Mouse (Mus musculus): ENCODE measurements around the gene Mmd. TPM values are rescaled to one million over a fixed set of nuclear protein-coding genes. Genes with fewer than 3 reads are reported as not detected.
A peak's percentile ranks its signal among the peaks of the same experiment; 100 is the strongest.

The Mmd gene
- polyA plus RNA-seq, 1 experiment from 2014 or later, result 80.2 TPM

GRCm38 (mm10) chr11:90243300-90243699, 6.0 kb upstream of the Mmd start:
- ATAC-seq (replicated peaks; ENCODE audit: extremely low read depth, insufficient read depth, low FRiP score), result no peak
- no peak overlapping the region for H3K27ac ChIP-seq (ENCODE audit: low read length)
- H3K9ac ChIP-seq (ENCODE audit: low read length), result no peak overlapping the region
- no peaks in the 10 kb centered on the region for H3K27me3 ChIP-seq (ENCODE audit: control insufficient read depth, insufficient read depth, low read length)
- H3K36me3 ChIP-seq (ENCODE audit: control insufficient read depth, insufficient read depth), result no peaks in the 10 kb centered on the region
- no peak overlapping the region for H3K4me3 ChIP-seq (ENCODE audit: low read length)
- WGBS, result 91% methylated on average over 2 of the region's 2 CpGs
- peaks cover under 1% of the 10 kb centered on the region; the same call in 1 of the 2 replicates for H3K4me1 ChIP-seq (ENCODE audit: control insufficient read depth, insufficient read depth, low read length)
- no peaks in the 10 kb centered on the region for H3K9me3 ChIP-seq (replicated peaks; ENCODE audit: control insufficient read depth, low read length)
- no peak overlapping the region for H3K4me2 ChIP-seq (ENCODE audit: low read depth, low read length)

GRCm38 (mm10) chr11:90245630-90246029, 3.6 kb upstream of the Mmd start:
- H3K4me2 ChIP-seq (ENCODE audit: low read depth, low read length), result no peak overlapping the region
- 67% methylated on average over 6 of the region's 6 CpGs for WGBS
- no peaks in the 10 kb centered on the region for H3K9me3 ChIP-seq (replicated peaks; ENCODE audit: control insufficient read depth, low read length)
- ATAC-seq (replicated peaks; ENCODE audit: extremely low read depth, insufficient read depth, low FRiP score), result no peak
- no peaks in the 10 kb centered on the region for H3K36me3 ChIP-seq (ENCODE audit: control insufficient read depth, insufficient read depth)
- no peaks in the 10 kb centered on the region for H3K27me3 ChIP-seq (ENCODE audit: control insufficient read depth, insufficient read depth, low read length)
- H3K27ac ChIP-seq (ENCODE audit: low read length), result no peak overlapping the region
- no peak overlapping the region for H3K4me3 ChIP-seq (ENCODE audit: low read length)
- H3K4me1 ChIP-seq (ENCODE audit: control insufficient read depth, insufficient read depth, low read length), result peaks cover 4% of the 10 kb centered on the region
- no peak overlapping the region for H3K9ac ChIP-seq (ENCODE audit: low read length)

- H3K9ac ChIP-seq (ENCODE audit: low read length), result no peak overlapping the region
- no peaks in the 10 kb centered on the region for H3K9me3 ChIP-seq (replicated peaks; ENCODE audit: control insufficient read depth, low read length)
- H3K36me3 ChIP-seq (ENCODE audit: control insufficient read depth, insufficient read depth), result no peaks in the 10 kb centered on the region
- no peaks in the 10 kb centered on the region for H3K27me3 ChIP-seq (ENCODE audit: control insufficient read depth, insufficient read depth, low read length)
- peaks cover 6% of the 10 kb centered on the region for H3K4me1 ChIP-seq (ENCODE audit: control insufficient read depth, insufficient read depth, low read length)
- H3K4me3 ChIP-seq (ENCODE audit: low read length), result no peak overlapping the region
- no peak overlapping the region for H3K27ac ChIP-seq (ENCODE audit: low read length)
- no peak for ATAC-seq (replicated peaks; ENCODE audit: extremely low read depth, insufficient read depth, low FRiP score)
- no peak overlapping the region for H3K4me2 ChIP-seq (ENCODE audit: low read depth, low read length)
- 80% methylated on average over 4 of the region's 4 CpGs for WGBS
Measured at GRCm38 (mm10) chr11:90246676-90247075, 2.6 kb upstream of the Mmd start.

- no peak for ATAC-seq (replicated peaks; ENCODE audit: extremely low read depth, insufficient read depth, low FRiP score)
- WGBS, result 46% methylated on average over 4 of the region's 4 CpGs
- no peaks in the 10 kb centered on the region for H3K9me3 ChIP-seq (replicated peaks; ENCODE audit: control insufficient read depth, low read length)
Measured at GRCm38 (mm10) chr11:90247793-90248192, 1.5 kb upstream of the Mmd start.

GRCm38 (mm10) chr11:90249701-90250141, 465 bp downstream of the Mmd start:
- H3K36me3 ChIP-seq (ENCODE audit: control insufficient read depth, insufficient read depth), result no peaks in the 10 kb centered on the region
- H3K27me3 ChIP-seq (ENCODE audit: control insufficient read depth, insufficient read depth, low read length), result no peaks in the 10 kb centered on the region
- peak; percentile 9 for ATAC-seq (replicated peaks; ENCODE audit: extremely low read depth, insufficient read depth, low FRiP score)
- H3K4me1 ChIP-seq (ENCODE audit: control insufficient read depth, insufficient read depth, low read length), result peaks cover 36% of the 10 kb centered on the region
- H3K9ac ChIP-seq (ENCODE audit: low read length), result peak overlapping the region; percentile 99
- H3K27ac ChIP-seq (ENCODE audit: low read length), result peak overlapping the region; percentile 94
- WGBS, result 0% methylated on average over 22 of the region's 22 CpGs
- peak overlapping the region; percentile 83 for H3K4me2 ChIP-seq (ENCODE audit: low read depth, low read length)
- peak overlapping the region; percentile 99 for H3K4me3 ChIP-seq (ENCODE audit: low read length)
- H3K9me3 ChIP-seq (replicated peaks; ENCODE audit: control insufficient read depth, low read length), result no peaks in the 10 kb centered on the region

More at GRCm38 (mm10) chr11:90247793-90248192, 1.5 kb upstream of the Mmd start:
- no peak overlapping the region for H3K27ac ChIP-seq (ENCODE audit: low read length)
- no peaks in the 10 kb centered on the region for H3K27me3 ChIP-seq (ENCODE audit: control insufficient read depth, insufficient read depth, low read length)
- H3K9ac ChIP-seq (ENCODE audit: low read length), result no peak overlapping the region
- no peaks in the 10 kb centered on the region for H3K36me3 ChIP-seq (ENCODE audit: control insufficient read depth, insufficient read depth)
- H3K4me2 ChIP-seq (ENCODE audit: low read depth, low read length), result no peak overlapping the region
- H3K4me1 ChIP-seq (ENCODE audit: control insufficient read depth, insufficient read depth, low read length), result peaks cover 17% of the 10 kb centered on the region
- no peak overlapping the region for H3K4me3 ChIP-seq (ENCODE audit: low read length)

GRCm38 (mm10) chr11:90250189-90250588, 933 bp downstream of the Mmd start:
- 0% methylated on average over 9 of the region's 9 CpGs for WGBS
- peak overlapping the region; percentile 94 for H3K27ac ChIP-seq (ENCODE audit: low read length)
- no peak for ATAC-seq (replicated peaks; ENCODE audit: extremely low read depth, insufficient read depth, low FRiP score)

GRCm38 (mm10) chr11:90250730-90251129, 1.5 kb downstream of the Mmd start:
- Histone ChIP-seq H3K27ac (ENCODE audit: low read length) (peak overlapping the region; percentile 94), H3K9me3 (replicated peaks; ENCODE audit: control insufficient read depth, low read length) (no peaks in the 10 kb centered on the region), H3K9ac (ENCODE audit: low read length) (peak overlapping the region; percentile 99), H3K27me3 (ENCODE audit: control insufficient read depth, insufficient read depth, low read length) (no peaks in the 10 kb centered on the region), H3K4me2 (ENCODE audit: low read depth, low read length) (peak overlapping the region; percentile 83), H3K4me1 (ENCODE audit: control insufficient read depth, insufficient read depth, low read length) (peaks cover 36% of the 10 kb centered on the region), H3K36me3 (ENCODE audit: control insufficient read depth, insufficient read depth) (no peaks in the 10 kb centered on the region), H3K4me3 (ENCODE audit: low read length) (peak overlapping the region; percentile 99)
- no peak for ATAC-seq (replicated peaks; ENCODE audit: extremely low read depth, insufficient read depth, low FRiP score)
- WGBS, result 29% methylated on average over 7 of the region's 7 CpGs

More at GRCm38 (mm10) chr11:90250189-90250588, 933 bp downstream of the Mmd start:
- Histone ChIP-seq H3K9me3 (replicated peaks; ENCODE audit: control insufficient read depth, low read length) (no peaks in the 10 kb centered on the region), H3K4me2 (ENCODE audit: low read depth, low read length) (peak overlapping the region; percentile 83), H3K4me1 (ENCODE audit: control insufficient read depth, insufficient read depth, low read length) (peaks cover 36% of the 10 kb centered on the region), H3K36me3 (ENCODE audit: control insufficient read depth, insufficient read depth) (no peaks in the 10 kb centered on the region), H3K4me3 (ENCODE audit: low read length) (peak overlapping the region; percentile 99), H3K9ac (ENCODE audit: low read length) (peak overlapping the region; percentile 99), H3K27me3 (ENCODE audit: control insufficient read depth, insufficient read depth, low read length) (no peaks in the 10 kb centered on the region)

GRCm38 (mm10) chr11:90251923-90252322, 2.7 kb downstream of the Mmd start:
- Histone ChIP-seq H3K36me3 (ENCODE audit: control insufficient read depth, insufficient read depth) (no peaks in the 10 kb centered on the region), H3K27ac (ENCODE audit: low read length) (peak overlapping the region; percentile 89), H3K9me3 (replicated peaks; ENCODE audit: control insufficient read depth, low read length) (no peaks in the 10 kb centered on the region), H3K4me1 (ENCODE audit: control insufficient read depth, insufficient read depth, low read length) (peaks cover 48% of the 10 kb centered on the region), H3K4me3 (ENCODE audit: low read length) (peak overlapping the region; percentile 37), H3K9ac (ENCODE audit: low read length) (peak overlapping the region; percentile 99), H3K4me2 (ENCODE audit: low read depth, low read length) (peak overlapping the region; percentile 83), H3K27me3 (ENCODE audit: control insufficient read depth, insufficient read depth, low read length) (no peaks in the 10 kb centered on the region)
- no peak for ATAC-seq (replicated peaks; ENCODE audit: extremely low read depth, insufficient read depth, low FRiP score)
- 15% methylated on average over 2 of the region's 2 CpGs for WGBS

GRCm38 (mm10) chr11:90252366-90252765, 3.1 kb downstream of the Mmd start:
- H3K27ac ChIP-seq (ENCODE audit: low read length), result peak overlapping the region; percentile 89
- no peaks in the 10 kb centered on the region for H3K36me3 ChIP-seq (ENCODE audit: control insufficient read depth, insufficient read depth)
- peak overlapping the region; percentile 99 for H3K9ac ChIP-seq (ENCODE audit: low read length)
- peak overlapping the region; percentile 83 for H3K4me2 ChIP-seq (ENCODE audit: low read depth, low read length)
- no peaks in the 10 kb centered on the region for H3K9me3 ChIP-seq (replicated peaks; ENCODE audit: control insufficient read depth, low read length)
- ATAC-seq (replicated peaks; ENCODE audit: extremely low read depth, insufficient read depth, low FRiP score), result no peak
- peak overlapping the region; percentile 37 for H3K4me3 ChIP-seq (ENCODE audit: low read length)
- H3K27me3 ChIP-seq (ENCODE audit: control insufficient read depth, insufficient read depth, low read length), result no peaks in the 10 kb centered on the region
- H3K4me1 ChIP-seq (ENCODE audit: control insufficient read depth, insufficient read depth, low read length), result peaks cover 52% of the 10 kb centered on the region
- 26% methylated on average over 8 of the region's 8 CpGs for WGBS

All from heart, embryonic 16.5 days (tissue).